Mouse (Mus musculus) layer of hippocampus, postnatal 36 days (tissue): ENCODE results near the gene Ganab. TPM values are rescaled to one million over a fixed set of nuclear protein-coding genes. Genes with fewer than 3 reads are reported as not detected.
A peak's percentile ranks its signal among the peaks of the same experiment; 100 is the strongest.

Experiments
- DNase-seq, 2 experiments: peaks; one replicate each; pipeline ENCODE4 v3.0.0; 2022
- total RNA-seq, 2 experiments: library from RNA; stranded (reverse); gene quantifications; 2 replicates each; pipeline ENCODE4 v1.2.3; 2021

Gene Ganab
- total RNA-seq, 2 experiments from 2014 or later: 111 to 118 TPM

- DNase-seq: no peak
Observed at GRCm38 (mm10) chr19:8930117-8930516, 32.2 kb downstream of the Ganab start.

DNA sequence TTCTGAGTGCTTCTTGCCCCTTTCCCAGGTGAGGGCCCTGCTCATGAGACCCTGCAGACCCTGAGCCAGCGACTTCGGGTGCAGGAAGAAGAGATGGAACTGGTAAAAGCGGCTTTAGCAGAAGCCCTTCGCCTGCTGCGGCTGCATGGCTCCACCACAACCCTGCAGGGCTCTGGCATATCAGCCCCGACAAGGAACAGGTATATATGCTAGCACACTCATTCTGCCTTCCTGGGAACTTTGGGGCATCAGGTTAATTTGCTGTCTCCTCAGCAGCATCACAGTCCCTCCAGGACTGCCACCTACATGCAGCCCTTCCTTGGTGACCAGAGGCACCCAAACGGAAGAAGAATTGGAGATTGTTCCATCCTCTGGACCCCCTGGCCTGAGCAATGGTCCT lies 32.9 kb downstream of the Ganab start:
- no peak for DNase-seq

DNA sequence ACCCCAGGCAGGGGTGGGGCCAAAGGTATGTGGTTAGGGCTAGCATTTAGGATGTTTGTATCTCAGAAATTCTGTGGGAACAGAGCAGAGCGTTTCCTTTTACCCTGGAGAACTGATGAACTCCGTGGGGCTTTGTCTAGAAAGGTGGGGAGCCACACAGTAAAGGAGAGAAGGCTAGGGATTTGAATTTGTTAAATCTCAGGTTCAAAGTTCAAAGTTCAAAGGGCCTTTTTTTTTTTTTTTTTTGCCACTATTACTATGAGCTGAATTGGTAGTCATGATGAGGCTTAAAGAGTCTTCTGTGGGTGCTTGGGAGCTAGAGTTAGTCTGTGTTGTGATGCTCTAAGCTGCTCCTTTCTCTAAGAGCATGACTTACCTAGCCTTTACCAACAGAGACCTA lies 38.9 kb downstream of the Ganab start:
- DNase-seq: no peak

- DNase-seq: no peak
Observed at GRCm38 (mm10) chr19:8940526-8941133, 42.8 kb downstream of the Ganab start.

DNA sequence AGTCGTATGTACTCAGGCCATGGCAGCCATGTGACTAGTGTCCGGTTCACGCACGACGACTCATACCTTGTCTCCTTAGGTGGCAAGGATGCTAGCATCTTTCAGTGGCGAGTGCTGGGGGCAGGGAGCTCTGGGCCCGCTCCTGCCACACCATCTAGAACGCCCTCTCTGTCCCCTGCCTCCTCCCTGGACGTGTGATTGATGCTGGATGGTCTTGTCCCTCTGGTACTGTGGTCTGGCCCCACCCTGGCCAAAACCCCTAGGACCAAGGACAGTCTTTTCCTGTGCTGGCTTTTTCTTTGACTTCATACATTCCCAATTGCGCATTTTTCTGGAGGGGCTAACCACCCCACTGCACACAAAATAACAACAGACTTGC lies 43.3 kb downstream of the Ganab start:
- no peak for DNase-seq

GRCm38 (mm10) chr19:8941515-8942217 lies 43.8 kb downstream of the Ganab start, which contains the start of gene Mta2:
Gene Mta2, plus strand, starts transcription at chr19:8941875.
- peak; percentile 91 to 93 for DNase-seq

GRCm38 (mm10) chr19:8942276-8942964 lies 44.5 kb downstream of the Ganab start:
- DNase-seq: no peak

- no peak for DNase-seq
Observed at GRCm38 (mm10) chr19:8943047-8943446, 45.2 kb downstream of the Ganab start.

- no peak for DNase-seq
Observed at GRCm38 (mm10) chr19:8944062-8944461, 46.2 kb downstream of the Ganab start.

- DNase-seq: no peak
Observed at GRCm38 (mm10) chr19:8944750-8945149, 46.9 kb downstream of the Ganab start.

DNA sequence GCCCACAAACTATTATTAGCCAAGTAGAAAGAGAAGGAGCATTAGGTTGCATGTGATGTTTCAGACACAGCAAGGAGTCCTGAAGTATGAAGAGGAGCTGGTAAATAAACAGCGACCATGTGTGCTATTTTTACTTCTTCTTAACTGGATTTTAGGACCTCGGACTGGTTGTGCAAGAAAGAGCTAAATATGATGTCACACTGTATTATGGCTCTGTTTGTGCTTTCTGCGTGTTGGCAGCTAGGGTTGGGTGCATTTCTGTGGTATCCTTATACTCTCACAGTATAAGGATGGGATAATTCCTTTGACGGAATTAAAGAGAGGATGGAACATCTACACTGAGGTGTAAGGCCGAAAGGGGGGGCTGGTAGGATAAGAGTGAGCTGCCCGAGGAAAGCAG lies 47.4 kb downstream of the Ganab start:
- no peak for DNase-seq

- DNase-seq: no peak
Observed at GRCm38 (mm10) chr19:8946929-8947328, 49.1 kb downstream of the Ganab start.

DNA sequence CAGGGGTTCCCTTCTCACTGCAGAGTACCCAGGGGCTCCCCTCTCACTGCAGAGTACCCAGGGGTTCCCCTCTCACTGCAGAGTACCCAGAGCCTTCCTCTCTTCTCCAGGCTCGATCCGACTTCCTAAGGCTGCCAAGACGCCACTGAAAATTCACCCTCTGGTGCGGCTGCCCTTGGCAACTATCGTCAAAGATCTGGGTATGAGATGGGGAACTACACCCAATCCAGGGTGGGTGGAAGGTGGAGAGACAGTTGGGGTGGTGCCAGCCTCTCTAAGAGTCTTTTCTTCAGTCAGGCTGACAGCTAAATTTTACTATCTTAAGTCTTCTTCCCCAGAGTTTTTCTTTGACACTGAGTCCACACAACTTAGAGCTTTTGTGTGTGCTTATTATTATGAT lies 52.3 kb downstream of the Ganab start:
- no peak for DNase-seq

- DNase-seq: no peak
Observed at GRCm38 (mm10) chr19:8952241-8952640, 54.4 kb downstream of the Ganab start.

DNA sequence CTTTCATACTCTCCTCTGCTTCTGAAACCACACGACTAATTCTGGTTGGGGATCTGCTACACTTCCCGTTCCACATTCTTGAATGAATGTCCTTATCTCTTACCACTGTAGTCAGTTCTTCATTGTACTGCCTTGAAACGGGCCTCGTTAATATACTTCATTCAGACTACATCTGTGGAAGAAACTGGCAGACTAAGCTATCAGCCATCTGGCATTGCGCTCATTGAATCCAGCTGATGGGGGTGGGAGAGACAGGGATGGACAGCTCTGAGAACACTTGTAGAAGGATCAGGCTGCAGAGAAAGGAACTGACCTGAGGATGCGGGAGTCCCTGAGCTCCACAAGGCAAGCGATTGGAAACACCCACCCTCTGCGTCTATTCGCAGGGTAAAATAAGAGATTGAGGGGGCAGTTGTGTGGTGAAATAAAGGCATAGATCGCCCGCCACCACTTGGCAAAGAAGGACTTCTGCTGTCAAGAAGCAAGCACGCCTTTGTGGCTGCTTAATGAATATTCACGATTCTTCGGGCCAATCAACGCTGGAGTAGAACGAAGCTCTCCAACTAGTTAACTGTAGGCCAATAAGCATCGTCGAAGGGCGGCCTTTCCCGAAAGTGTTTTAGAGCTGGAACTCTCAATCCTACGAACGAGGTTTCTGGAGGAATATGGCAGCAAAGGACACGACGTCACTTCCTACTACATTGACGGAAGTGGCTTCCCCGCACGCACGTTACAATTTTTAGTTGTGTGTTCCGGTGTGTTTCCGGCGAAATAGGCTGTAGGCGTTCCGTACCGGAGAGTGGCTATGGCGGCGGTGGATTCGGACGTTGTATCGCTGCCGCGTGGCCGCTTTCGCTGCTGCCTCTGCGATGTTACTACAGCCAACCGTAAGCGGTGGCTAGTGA lies 55.5 kb downstream of the Ganab start, which contains the start of gene Tut1:
Gene Tut1 (plus strand): TSS at position 713 of the 905 bp plus-strand sequence.
- DNase-seq: peak; percentile 89 to 91

DNA sequence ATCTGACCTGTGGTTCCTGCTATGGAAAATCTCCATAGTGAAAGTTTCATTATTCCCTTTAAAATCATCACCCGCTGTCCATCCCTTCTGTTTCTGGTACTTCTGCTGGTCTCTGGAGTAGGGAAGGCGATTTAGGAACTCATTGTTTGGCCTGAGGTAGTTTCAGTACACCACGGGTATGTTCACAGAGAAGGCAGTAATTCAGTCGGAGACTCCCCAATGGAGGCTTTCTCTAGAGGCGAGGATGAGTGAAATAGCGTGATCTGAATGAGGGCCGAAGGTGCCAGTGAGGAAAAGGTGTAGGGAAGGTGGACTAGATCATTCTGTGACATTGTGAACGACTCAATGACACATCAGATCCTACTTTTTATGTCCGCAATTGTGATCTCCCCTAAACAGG lies 56.3 kb downstream of the Ganab start:
- no peak for DNase-seq

GRCm38 (mm10) chr19:8962256-8962655 lies 64.4 kb downstream of the Ganab start:
- DNase-seq: no peak

DNA sequence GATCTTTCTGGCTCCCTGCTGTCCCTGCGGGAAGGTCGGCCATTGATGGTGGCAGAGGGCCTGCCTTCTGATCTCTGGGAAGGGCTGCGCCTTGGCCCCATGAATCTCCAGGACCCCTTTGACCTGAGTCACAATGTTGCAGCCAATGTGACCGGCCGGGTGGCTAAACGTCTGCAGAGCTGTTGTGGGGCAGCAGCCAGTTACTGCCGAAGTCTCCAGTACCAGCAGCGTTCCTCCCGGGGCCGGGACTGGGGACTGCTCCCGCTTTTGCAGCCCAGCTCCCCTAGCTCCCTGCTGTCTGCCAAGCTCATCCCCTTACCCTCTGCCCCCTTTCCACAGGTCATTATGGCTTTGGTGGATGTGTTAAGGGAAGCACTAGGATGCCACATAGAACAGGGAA lies 67.2 kb downstream of the Ganab start:
- DNase-seq: no peak

DNA sequence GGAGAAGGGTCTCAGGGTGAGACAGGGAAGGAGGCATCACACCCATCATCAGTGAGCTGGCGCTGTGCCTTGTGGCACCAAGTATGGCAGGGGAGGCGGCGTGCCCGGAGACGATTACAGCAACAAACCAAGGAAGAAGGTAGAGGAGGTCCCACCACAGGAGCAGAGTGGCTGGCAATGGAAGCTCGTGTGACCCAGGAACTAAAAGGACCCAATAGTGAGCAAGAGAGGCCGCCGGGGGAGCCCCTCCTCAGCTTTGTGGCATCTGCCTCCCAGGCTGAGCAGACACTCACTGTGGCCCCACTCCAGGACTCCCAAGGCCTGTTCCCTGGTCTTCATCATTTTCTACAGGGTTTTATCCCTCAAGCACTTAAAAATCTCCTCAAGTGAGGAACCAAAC lies 67.9 kb downstream of the Ganab start:
- no peak for DNase-seq

- DNase-seq: no peak
Observed at GRCm38 (mm10) chr19:8966198-8966589, 68.3 kb downstream of the Ganab start.
